Mouse (Mus musculus) kidney, postnatal 4 days (tissue): Measurements from ENCODE around the gene Il24.

ENCODE experiments used
- DNase-seq, 2 experiments: peaks; one replicate each; pipeline ENCODE4 v3.0.0; 2021; ENCODE audit warnings: mixed read lengths in 2 of 2

Il24 gene

GRCm38 (mm10) chr1:130887354-130887753 lies at the start of gene Il24:
Gene Il24, minus strand, starts transcription at chr1:130887454.
- no peak for DNase-seq

GRCm38 (mm10) chr1:130936351-130936750 lies 49.1 kb upstream of the Il24 start:
- no peak for DNase-seq

- peak in 1 of 2 experiments; percentile 11 for DNase-seq
Measured at GRCm38 (mm10) chr1:130926484-130926883, 39.2 kb upstream of the Il24 start.

- no peak for DNase-seq
Measured at GRCm38 (mm10) chr1:130918323-130918980, 31.2 kb upstream of the Il24 start.

GRCm38 (mm10) chr1:130911401-130912010 lies 24.3 kb upstream of the Il24 start, which contains the start of gene Il20:
Gene Il20, minus strand, starts transcription at chr1:130911451.
- no peak for DNase-seq

- no peak for DNase-seq
Measured at GRCm38 (mm10) chr1:130902505-130902904, 15.3 kb upstream of the Il24 start.

GRCm38 (mm10) chr1:130894468-130894867 lies 7.2 kb upstream of the Il24 start:
- DNase-seq: no peak

- DNase-seq: no peak
Measured at GRCm38 (mm10) chr1:130893329-130894040, 6.2 kb upstream of the Il24 start.

- no peak for DNase-seq
Measured at GRCm38 (mm10) chr1:130892446-130892845, 5.2 kb upstream of the Il24 start.

GRCm38 (mm10) chr1:130883146-130883545 lies 4.1 kb downstream of the Il24 start:
- DNase-seq: no peak

- no peak for DNase-seq
Measured at GRCm38 (mm10) chr1:130879927-130880326, 7.3 kb downstream of the Il24 start.

GRCm38 (mm10) chr1:130877889-130878614 lies 9.2 kb downstream of the Il24 start:
- peak; percentile 48 to 57 for DNase-seq

- DNase-seq: peak; percentile 14 to 40
Measured at GRCm38 (mm10) chr1:130876931-130877509, 10.2 kb downstream of the Il24 start.

GRCm38 (mm10) chr1:130875910-130876309 lies 11.3 kb downstream of the Il24 start:
- no peak for DNase-seq

GRCm38 (mm10) chr1:130875139-130875538 lies 12.1 kb downstream of the Il24 start:
- peak; percentile 32 to 53 for DNase-seq

GRCm38 (mm10) chr1:130872912-130873311 lies 14.3 kb downstream of the Il24 start:
- no peak for DNase-seq

- no peak for DNase-seq
Measured at GRCm38 (mm10) chr1:130865541-130866221, 21.6 kb downstream of the Il24 start, which contains the start of gene Fcmr. Gene Fcmr, plus strand, starts transcription at chr1:130865669.

- no peak for DNase-seq
Measured at GRCm38 (mm10) chr1:130864741-130865140, 22.5 kb downstream of the Il24 start.

GRCm38 (mm10) chr1:130864238-130864637 lies 23.0 kb downstream of the Il24 start:
- no peak for DNase-seq

GRCm38 (mm10) chr1:130857456-130857855 lies 29.8 kb downstream of the Il24 start:
- DNase-seq: no peak

- no peak for DNase-seq
Measured at GRCm38 (mm10) chr1:130855723-130856122, 31.5 kb downstream of the Il24 start.

- DNase-seq: no peak
Measured at GRCm38 (mm10) chr1:130854819-130855218, 32.4 kb downstream of the Il24 start.
